Mouse (Mus musculus) cerebellum, adult 18-20 months (tissue): ENCODE data around the gene Slc22a17.

ENCODE experiments used
- DNase-seq, 2 experiments: peaks; one replicate each; pipeline ENCODE4 v3.0.0; 2021

Gene Slc22a17

GRCm38 (mm10) chr14:54938431-54939219, 25.7 kb upstream of the Slc22a17 start:
- no peak for DNase-seq

- no peak for DNase-seq
Measured at GRCm38 (mm10) chr14:54937361-54938182, 24.6 kb upstream of the Slc22a17 start.

- DNase-seq: no peak
Measured at GRCm38 (mm10) chr14:54936831-54937160, 23.9 kb upstream of the Slc22a17 start.

GRCm38 (mm10) chr14:54935904-54936830, 23.2 kb upstream of the Slc22a17 start, which contains the start of gene Cmtm5:
TSS of gene Cmtm5 (plus strand) at chr14:54936261.
- peak; percentile 30 to 51 for DNase-seq

GRCm38 (mm10) chr14:54932645-54933150, 19.8 kb upstream of the Slc22a17 start, which contains the start of gene Il25:
TSS of gene Il25 (plus strand) at chr14:54932695.
- DNase-seq: no peak

GRCm38 (mm10) chr14:54930431-54930830, 17.5 kb upstream of the Slc22a17 start:
- no peak for DNase-seq

GRCm38 (mm10) chr14:54929801-54930200, 16.9 kb upstream of the Slc22a17 start:
- no peak for DNase-seq

- no peak for DNase-seq
Measured at GRCm38 (mm10) chr14:54927296-54927695, 14.4 kb upstream of the Slc22a17 start.

GRCm38 (mm10) chr14:54926401-54927158, 13.6 kb upstream of the Slc22a17 start:
- no peak for DNase-seq

GRCm38 (mm10) chr14:54925349-54926342, 12.7 kb upstream of the Slc22a17 start, which contains the start of gene Efs:
TSS of gene Efs (minus strand) at chr14:54926126.
- DNase-seq: peak; percentile 42 to 65

GRCm38 (mm10) chr14:54924641-54925348, 11.9 kb upstream of the Slc22a17 start:
- DNase-seq: no peak

GRCm38 (mm10) chr14:54920076-54920685, 7.2 kb upstream of the Slc22a17 start:
- DNase-seq: no peak

GRCm38 (mm10) chr14:54913343-54913742, 411 bp upstream of the Slc22a17 start:
- peak in 1 of 2 experiments; percentile 47 for DNase-seq

GRCm38 (mm10) chr14:54912109-54912850, 652 bp downstream of the Slc22a17 start:
- peak; percentile 38 to 48 for DNase-seq

GRCm38 (mm10) chr14:54908682-54909081, 4.2 kb downstream of the Slc22a17 start:
- no peak for DNase-seq

GRCm38 (mm10) chr14:54903641-54904040, 9.3 kb downstream of the Slc22a17 start:
- no peak for DNase-seq

- peak; percentile 73 to 78 for DNase-seq
Measured at GRCm38 (mm10) chr14:54900383-54900782, 12.5 kb downstream of the Slc22a17 start.

- DNase-seq: no peak
Measured at GRCm38 (mm10) chr14:54897445-54897844, 15.5 kb downstream of the Slc22a17 start.
